ENCODE assay signal across 8 mouse cellular contexts in the genomic region with DNA sequence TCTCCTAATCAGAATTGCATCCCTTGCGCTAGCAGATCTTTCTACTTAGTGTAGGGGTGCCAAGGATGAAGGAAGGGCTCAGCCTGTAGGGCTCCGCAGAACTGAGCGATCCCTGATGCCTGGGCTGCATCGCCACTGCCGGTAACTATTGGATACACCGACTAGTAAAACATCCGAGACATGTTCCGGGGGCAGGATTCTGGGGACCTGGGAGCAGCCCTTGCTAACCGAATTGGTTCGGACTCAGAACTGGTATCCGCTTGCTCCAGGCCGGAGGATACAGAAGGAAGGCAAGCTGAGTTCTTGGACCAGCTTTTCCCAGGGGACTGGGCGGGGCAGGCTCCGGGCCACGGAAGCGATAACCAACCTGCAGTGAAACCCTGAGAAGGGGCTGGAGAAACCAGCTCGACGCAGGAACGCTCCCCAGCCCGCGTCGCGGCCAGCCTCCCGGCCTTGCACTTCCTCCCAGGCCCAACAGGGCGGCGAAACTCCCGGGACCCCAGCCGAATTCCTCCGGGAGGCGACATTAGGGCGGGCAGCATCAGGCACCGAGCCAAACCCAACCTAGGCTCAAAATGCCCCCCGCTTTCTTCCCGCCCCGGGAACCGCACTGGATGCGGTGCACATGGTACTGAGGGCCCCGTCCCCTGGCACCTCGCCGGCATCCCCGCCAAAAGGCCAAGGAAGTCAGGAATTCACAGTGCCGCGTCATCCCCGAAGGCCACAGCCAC.
DNase-seq lines count a peak whose midpoint lies in the region; ATAC-seq and TF ChIP-seq lines count a peak whose summit lies in the region.

No protein-coding gene starts in this region.

- no peaks in the 10 kb centered on the region for H3K9me3 ChIP-seq in heart, postnatal 0 days (replicated peaks; ENCODE audit: control insufficient read depth, low read length)
- H3K9me3 ChIP-seq in limb, embryonic 14.5 days (ENCODE audit: control insufficient read depth, low read length) = no peaks in the 10 kb centered on the region

- peak overlapping the region; percentile 53 for H3K4me2 ChIP-seq in heart, postnatal 0 days (ENCODE audit: low read depth, low read length)
- H3K4me2 ChIP-seq in limb, embryonic 14.5 days (replicated peaks; ENCODE audit: low read depth, low read length, severe bottlenecking) = peak overlapping the region; percentile 54

- H3K27ac ChIP-seq in heart, postnatal 0 days (ENCODE audit: low read depth) = no peak overlapping the region
- H3K27ac ChIP-seq in limb, embryonic 14.5 days (replicated peaks; ENCODE audit: low read depth, low read length) = no peak overlapping the region

- TF ChIP-seq CTCF in brain, embryonic 14.5 days (IDR thresholded peaks at IDR 0.05; ENCODE audit: borderline replicate concordance, extremely low read depth, insufficient read depth, insufficient read length) = peak; percentile 47; the same call in 1 of the 2 replicates
- no peak for TF ChIP-seq CTCF in heart, postnatal 0 days (IDR thresholded peaks at IDR 0.05; ENCODE audit: low read depth)

- WGBS in heart, postnatal 0 days = 2% methylated on average over 44 of the region's 44 CpGs
- 2% methylated on average over 38 of the region's 44 CpGs for WGBS in limb, embryonic 14.5 days

- peak overlapping the region; percentile 43 for H3K4me3 ChIP-seq in heart, postnatal 0 days (ENCODE audit: low read depth, low read length)
- H3K4me3 ChIP-seq in limb, embryonic 14.5 days (replicated peaks; ENCODE audit: low read length) = peak overlapping the region; percentile 34

- no peak for ATAC-seq in heart, postnatal 0 days (ENCODE audit: insufficient read depth, low read depth)
- no peak for ATAC-seq in limb, embryonic 14.5 days (ENCODE audit: low FRiP score, low read depth)

- peaks cover 97% of the 10 kb centered on the region for H3K27me3 ChIP-seq in heart, postnatal 0 days (ENCODE audit: control insufficient read depth, insufficient read depth, low read length)
- peaks cover 82% of the 10 kb centered on the region for H3K27me3 ChIP-seq in limb, embryonic 14.5 days (ENCODE audit: control insufficient read depth, insufficient read depth, low read length)

- peaks cover 8% of the 10 kb centered on the region for H3K4me1 ChIP-seq in heart, postnatal 0 days (ENCODE audit: control insufficient read depth, insufficient read depth)
- H3K4me1 ChIP-seq in limb, embryonic 14.5 days (ENCODE audit: control insufficient read depth, insufficient read depth, low read length) = peaks cover 21% of the 10 kb centered on the region

- no peak for TF ChIP-seq EP300 in heart, postnatal 0 days (IDR thresholded peaks at IDR 0.05; ENCODE audit: low read depth)

- TF ChIP-seq POLR2A in brain, embryonic 14.5 days (IDR thresholded peaks at IDR 0.05; ENCODE audit: borderline replicate concordance, extremely low read depth, insufficient read depth, insufficient read length, poor library complexity, severe bottlenecking) = no peak
- TF ChIP-seq POLR2A in limb, embryonic 14.5 days (IDR thresholded peaks at IDR 0.05; ENCODE audit: borderline replicate concordance, extremely low read depth, insufficient read depth, insufficient read length) = no peak

- no peak overlapping the region for H3K9ac ChIP-seq in heart, postnatal 0 days (replicated peaks; ENCODE audit: low read depth, low read length)
- H3K9ac ChIP-seq in limb, embryonic 14.5 days (ENCODE audit: low read depth, low read length, severe bottlenecking) = peak overlapping the region; percentile 29; the same call in 1 of the 2 replicates

- DNase-seq in ovary, postnatal 36 days (ENCODE audit: low spot score) = peak; percentile 36
- DNase-seq in ovary, postnatal 10 days (ENCODE audit: low spot score) = no peak
- DNase-seq in brain, embryonic 14.5 days (ENCODE audit: low read depth) = peak; percentile 45
- no peak for DNase-seq in heart, postnatal 0 days (ENCODE audit: low spot score)
- no peak for DNase-seq in limb, embryonic 14.5 days (ENCODE audit: low spot score)
- DNase-seq in neural tube, embryonic 10.5 days (ENCODE audit: extremely low spot score, low spot score) = peak; percentile 61
- no peak for DNase-seq in layer of hippocampus, adult 8-10 months (ENCODE audit: low spot score in 2 of 2)
- DNase-seq in ovary, postnatal 14 days (ENCODE audit: low spot score) = no peak

- no peaks in the 10 kb centered on the region for H3K36me3 ChIP-seq in heart, postnatal 0 days (replicated peaks; ENCODE audit: control insufficient read depth, insufficient read depth, low read length)
- no peaks in the 10 kb centered on the region for H3K36me3 ChIP-seq in limb, embryonic 14.5 days (ENCODE audit: control insufficient read depth, insufficient read depth, low read length)

Comparison
In these comparisons a context has a peak if more than half of its experiments do, and no peak if none do; other contexts are left out.
1. DNase-seq: peak in ovary, postnatal 36 days (single experiment), brain, embryonic 14.5 days (single experiment) and neural tube, embryonic 10.5 days (single experiment); none in ovary, postnatal 10 days (single experiment), heart, postnatal 0 days (single experiment), limb, embryonic 14.5 days (single experiment), layer of hippocampus, adult 8-10 months (0 of 2) and ovary, postnatal 14 days (single experiment).